Mouse (Mus musculus): ENCODE measurements at regions not wholly inside any gene's neighbourhood (a gene's known extent, or its start where the extent isn't known, plus 50 kb on each side); places are given as distances from the start of the nearest gene placed in this dataset.

DNA sequence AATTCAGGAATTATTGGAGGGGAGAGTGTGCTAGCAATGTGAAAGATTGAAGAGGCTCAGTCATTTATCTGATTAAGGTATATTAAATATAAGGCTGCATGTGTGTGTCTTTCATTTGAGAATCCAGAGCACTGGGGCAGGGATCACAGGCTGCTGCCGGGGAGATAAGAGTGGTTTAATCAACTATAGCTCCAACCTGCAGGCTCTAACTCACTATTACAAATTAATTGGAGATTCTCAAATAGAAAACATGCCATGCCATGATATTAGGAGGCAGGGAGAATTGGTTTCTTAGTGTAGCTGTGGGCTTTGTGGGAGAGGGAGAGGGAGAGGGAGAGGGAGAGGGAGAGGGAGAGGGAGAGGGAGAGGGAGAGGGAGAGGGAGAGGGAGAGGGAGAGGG, 165.9 kb upstream of the Gm5148 start:
- ATAC-seq (replicated peaks; ENCODE audit: insufficient number of reproducible peaks, low FRiP score, low TSS enrichment, poor library complexity, severe bottlenecking) = no peak

DNA sequence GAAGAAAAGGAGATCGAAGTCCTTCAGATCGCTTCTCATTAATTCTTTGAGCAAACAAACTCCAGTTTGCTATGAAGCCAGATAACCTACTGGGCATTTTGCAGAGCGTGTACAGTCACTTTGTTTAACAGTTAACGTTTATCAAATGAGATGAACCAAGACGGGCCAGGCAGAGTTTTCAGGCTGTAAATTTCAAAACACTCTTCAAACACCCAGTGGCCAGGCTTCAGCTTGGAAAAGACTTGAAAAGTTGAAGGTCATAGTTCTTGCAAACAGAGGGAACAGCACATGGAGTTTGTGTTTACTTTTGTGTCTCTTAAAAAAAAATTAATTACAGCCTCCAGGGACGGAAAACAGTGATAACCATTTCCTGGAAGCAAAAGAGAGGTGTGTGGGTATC, 164.2 kb upstream of the Gm5148 start:
- ATAC-seq (replicated peaks; ENCODE audit: insufficient number of reproducible peaks, low FRiP score, low TSS enrichment, poor library complexity, severe bottlenecking) = no peak

DNA sequence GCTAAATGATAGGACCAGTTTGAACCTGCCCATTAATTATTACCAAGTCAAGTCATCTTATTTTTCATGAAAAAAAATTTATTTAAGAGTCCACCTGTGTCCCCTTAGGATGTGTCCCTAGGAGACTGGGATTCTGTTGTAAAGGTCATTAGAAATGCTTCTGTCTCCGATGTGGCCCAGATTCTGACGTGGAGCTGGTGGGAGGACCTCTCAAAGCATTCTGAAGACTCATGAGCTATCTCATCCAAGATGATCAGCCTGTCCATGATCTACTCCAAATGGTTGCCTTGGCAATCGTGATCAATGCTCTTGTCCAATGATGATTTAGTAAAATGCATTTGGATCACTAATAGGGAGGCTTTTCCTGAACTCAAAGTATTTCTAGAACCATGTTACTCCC, 163.4 kb upstream of the Gm5148 start:
- ATAC-seq (replicated peaks; ENCODE audit: insufficient number of reproducible peaks, low FRiP score, low TSS enrichment, poor library complexity, severe bottlenecking) = no peak

DNA sequence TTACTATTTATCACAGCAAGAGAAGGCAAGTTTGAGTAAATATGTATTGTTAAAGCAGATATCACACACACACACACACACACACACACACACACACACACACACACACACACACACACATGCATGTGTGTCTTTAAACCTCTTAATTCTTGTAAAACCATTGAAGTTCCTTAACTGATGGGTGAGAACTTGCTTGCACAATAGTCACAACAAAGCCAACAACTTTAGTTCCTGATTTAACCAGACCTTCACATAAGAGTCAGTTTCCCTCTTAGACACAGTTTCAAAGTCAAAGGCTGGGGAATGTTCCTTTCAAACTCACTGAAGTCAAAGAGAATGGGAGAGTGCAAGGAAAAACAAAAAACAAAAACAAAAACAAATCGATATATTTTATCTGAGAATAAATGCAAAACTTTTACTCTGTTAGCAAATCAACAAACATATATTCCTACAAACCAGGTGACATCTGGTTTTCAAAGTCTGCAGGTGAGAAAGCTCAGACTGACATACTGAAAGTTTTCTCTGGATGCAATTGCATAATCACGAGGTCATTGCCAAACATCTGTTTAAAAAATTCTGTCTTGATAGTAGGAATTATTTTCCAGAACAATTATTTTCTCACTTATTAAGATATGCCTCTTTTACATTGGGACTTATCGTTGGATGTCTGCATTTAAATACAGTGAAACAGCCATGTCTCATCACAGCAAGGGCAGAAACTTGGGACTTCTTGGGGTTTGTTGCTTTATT, 162.6 kb upstream of the Gm5148 start:
- no peak for ATAC-seq (replicated peaks; ENCODE audit: insufficient number of reproducible peaks, low FRiP score, low TSS enrichment, poor library complexity, severe bottlenecking)

DNA sequence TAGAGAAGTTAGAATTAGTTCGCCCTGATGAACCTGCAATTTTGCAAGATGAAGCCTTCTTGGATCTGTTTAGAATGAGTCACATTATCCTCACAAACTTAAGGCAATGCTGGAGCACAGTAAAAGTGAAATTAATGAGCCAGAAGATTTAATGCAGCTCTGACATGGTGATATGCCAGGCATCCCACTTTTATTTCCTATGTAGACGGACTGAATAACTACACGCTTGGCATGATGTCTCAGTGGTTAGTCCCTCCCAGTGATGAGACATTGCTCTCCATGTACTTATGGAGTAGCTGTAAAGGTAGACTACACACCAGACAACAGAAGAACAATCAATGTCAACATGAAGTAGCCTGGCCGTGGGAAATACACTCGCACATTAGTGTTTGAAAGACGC, 161.5 kb upstream of the Gm5148 start:
- ATAC-seq (replicated peaks; ENCODE audit: insufficient number of reproducible peaks, low FRiP score, low TSS enrichment, poor library complexity, severe bottlenecking) = no peak

DNA sequence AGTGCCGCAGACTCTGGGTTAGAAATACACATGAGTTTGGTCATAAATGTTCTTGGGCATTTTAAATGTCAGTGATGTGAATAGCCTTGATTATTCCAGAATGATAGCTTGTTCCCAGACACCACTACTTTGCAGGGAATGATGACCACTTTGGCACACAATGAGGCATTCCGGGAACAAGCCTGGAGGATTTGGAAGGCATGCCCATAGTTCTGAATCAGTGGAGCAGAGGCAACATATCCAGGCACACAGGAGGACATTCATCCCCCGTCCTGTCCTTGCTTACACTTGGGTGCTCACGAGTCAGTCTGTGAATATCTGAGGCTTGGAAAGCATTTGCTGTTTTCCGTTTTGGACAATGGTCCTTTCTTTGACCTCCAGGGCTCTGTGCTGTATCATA, 158.1 kb upstream of the Gm5148 start:
- no peak for ATAC-seq (replicated peaks; ENCODE audit: insufficient number of reproducible peaks, low FRiP score, low TSS enrichment, poor library complexity, severe bottlenecking)

DNA sequence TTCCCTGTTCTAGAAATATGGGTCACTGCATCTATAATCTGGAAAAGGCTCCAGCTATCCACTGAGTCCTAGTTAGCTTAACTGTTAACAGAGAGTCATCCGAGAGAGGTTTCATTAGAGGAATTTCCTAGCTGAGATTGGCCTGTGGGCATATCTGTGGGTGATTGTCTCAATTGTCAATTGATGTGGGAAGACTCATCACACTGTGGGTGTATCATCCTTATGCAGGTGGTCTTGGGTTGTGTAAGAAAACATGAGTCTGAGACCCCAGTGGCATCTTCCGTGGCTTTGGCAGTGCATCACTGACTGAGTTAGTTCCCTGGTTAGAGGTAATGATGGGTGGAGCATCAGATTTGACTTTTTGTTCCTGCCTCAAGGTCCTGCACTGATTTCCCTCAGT, 156.7 kb upstream of the Gm5148 start:
- ATAC-seq (replicated peaks; ENCODE audit: insufficient number of reproducible peaks, low FRiP score, low TSS enrichment, poor library complexity, severe bottlenecking) = no peak

DNA sequence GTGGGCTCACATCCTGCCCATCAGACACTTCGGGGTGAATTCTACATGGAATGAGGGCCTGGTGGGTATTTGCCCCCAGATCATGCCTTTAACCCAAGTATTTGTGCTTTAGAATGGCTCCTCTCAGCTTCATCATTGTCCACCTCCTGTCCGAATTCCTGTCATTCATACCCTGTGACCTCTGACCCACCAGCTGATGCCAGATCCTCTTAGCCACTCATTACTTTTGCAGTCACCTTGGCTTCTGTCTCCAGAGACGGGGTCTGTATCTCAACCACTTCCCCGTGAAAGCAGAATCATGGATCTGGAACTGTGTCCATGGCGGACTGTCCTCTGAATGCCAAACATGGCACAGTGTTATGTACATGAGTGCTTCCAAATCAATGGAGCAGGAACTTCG, 154.8 kb upstream of the Gm5148 start:
- no peak for ATAC-seq (replicated peaks; ENCODE audit: insufficient number of reproducible peaks, low FRiP score, low TSS enrichment, poor library complexity, severe bottlenecking)

DNA sequence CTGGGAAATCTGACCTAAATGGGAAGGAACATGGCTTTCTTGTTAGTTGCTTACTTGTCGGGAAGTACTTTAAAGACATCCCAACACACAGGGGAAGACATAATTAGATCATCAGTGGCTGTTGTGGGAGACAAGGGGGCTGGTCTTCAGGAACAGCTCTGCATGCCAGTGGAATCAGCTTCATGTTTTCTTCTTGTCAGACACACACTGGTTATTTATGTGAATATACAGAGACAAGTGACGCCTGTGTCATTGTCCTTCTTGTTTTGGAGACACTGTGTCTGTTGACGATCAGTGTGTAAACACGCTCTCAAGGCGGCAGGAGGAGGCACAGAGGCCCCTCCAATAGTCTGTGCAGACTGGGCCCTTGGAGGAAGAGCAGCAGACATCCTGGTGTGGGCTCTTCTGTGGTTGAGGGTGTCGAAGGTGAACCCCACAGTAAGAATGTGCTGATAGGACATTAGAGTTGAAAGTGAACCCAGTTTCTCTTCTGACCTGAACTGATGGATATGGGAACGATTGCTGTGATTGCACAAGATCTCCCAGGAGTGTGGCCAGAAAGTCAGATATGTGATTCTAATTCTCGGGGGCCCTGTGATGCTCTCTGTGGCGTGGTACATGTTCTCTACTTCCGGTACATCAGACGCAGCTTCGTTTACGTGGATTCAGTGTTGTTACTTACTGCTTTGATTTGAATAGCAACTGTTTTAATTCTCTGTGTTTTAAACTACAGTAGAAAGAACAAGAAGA, 151.9 kb upstream of the Gm5148 start:
- ATAC-seq (replicated peaks; ENCODE audit: insufficient number of reproducible peaks, low FRiP score, low TSS enrichment, poor library complexity, severe bottlenecking) = no peak

DNA sequence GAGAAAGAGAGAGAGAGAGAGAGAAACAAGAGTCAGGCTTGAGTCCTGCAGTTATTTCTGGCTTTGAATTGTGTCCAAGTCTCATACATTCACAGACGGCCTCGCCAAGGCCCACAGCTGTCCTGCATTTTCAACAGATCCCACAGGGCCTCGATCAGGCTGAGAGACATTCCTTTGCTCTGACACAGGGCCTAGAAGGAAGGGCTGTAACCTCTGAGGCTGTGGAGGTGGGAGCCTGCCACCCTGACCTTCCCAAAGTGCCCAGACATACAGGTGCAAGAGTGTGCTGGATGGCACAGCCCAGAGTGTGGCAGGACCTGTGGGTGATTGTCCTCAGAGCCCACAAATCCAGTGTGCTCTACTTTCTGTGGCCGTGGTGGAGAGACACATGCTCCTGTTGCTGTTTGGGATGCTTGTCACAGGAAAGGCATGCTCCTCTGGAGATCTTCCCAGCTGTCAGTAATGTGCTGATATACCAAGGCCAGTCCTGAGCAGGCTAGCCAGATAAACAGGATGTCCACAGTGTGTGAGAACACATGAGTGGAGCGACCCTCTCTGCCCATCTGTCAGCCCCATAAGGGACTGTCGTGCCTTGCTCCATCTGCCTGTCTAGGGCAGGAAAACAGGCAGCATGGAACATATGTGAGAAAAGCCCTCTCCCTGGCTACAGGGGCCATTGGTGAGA, 151.2 kb upstream of the Gm5148 start:
- no peak for ATAC-seq (replicated peaks; ENCODE audit: insufficient number of reproducible peaks, low FRiP score, low TSS enrichment, poor library complexity, severe bottlenecking)

DNA sequence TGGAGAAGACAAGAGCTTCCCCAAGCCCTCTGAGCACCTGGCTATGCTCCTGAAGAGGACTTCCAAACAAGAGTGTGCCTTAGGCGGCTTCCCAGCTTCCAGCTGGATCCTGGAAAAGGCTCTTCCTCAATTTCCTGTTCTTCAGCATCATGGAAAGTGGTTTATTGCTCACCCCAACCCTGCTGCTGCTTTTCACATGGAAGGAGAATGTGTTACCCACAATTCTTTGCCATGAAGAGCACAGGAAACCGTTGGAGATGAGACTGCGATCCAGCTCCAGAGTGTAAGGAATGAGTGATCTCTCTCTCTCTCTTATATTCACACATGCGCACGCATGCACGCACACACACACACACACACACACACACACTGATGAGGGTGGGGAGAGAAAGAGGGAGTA, 150.6 kb upstream of the Gm5148 start:
- no peak for ATAC-seq (replicated peaks; ENCODE audit: insufficient number of reproducible peaks, low FRiP score, low TSS enrichment, poor library complexity, severe bottlenecking)

DNA sequence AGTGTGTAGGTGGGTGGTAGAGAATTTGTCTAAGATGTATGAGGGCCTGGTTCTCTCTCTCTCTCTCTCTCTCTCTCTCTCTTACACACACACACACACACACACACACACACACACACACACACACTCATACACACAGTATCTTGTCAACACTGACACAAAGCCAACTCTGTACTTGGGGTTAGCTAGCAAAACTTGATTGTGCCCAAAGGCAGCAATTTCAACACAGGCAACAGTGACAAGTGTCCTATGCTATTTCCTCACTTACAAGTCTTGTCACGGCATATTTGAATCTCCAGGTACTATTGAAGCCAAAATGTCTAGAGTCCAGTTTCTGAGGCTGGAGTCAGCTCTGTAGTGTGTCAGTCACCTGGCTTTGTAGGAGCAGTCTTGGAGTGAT, 150.1 kb upstream of the Gm5148 start:
- ATAC-seq (replicated peaks; ENCODE audit: insufficient number of reproducible peaks, low FRiP score, low TSS enrichment, poor library complexity, severe bottlenecking) = no peak

DNA sequence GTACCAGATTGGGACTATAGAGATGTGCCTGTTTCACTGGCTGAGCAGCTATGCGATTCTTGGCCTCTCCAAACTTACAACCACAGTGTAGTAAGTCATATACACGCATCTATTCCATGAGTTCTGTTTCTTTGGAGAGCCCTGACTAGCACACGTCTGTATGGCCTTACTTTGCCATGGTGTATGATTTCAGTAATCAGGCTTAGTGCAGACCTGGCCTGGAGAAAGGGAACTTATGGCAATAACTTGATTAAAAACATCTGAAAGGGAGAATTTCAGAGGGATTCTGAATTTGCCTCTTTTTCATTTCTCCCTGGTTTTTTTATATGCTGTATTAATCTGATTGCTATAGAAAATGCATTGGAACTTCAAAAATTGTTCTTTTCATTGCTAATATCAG, 148.0 kb upstream of the Gm5148 start:
- ATAC-seq (replicated peaks; ENCODE audit: insufficient number of reproducible peaks, low FRiP score, low TSS enrichment, poor library complexity, severe bottlenecking) = no peak

DNA sequence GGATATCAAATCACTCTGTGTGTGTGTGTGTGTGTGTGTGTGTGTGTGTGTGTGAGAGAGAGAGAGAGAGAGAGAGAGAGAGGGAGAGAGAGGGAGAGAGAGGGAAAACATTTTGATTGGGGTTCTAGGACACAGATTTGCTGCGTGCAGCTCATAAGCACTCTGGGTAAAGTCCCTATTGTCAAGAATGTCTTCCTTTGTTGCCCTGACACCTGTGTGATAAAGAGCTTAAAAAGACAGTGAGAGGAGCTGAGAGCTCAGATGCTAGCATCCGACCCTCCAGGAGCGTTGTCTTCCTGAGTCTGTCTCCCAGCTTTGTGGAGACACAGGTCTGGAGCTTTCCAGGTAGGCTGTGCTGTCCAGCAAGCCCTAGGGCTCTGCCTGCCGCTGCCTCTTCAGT, 146.8 kb upstream of the Gm5148 start:
- ATAC-seq (replicated peaks; ENCODE audit: insufficient number of reproducible peaks, low FRiP score, low TSS enrichment, poor library complexity, severe bottlenecking) = no peak

DNA sequence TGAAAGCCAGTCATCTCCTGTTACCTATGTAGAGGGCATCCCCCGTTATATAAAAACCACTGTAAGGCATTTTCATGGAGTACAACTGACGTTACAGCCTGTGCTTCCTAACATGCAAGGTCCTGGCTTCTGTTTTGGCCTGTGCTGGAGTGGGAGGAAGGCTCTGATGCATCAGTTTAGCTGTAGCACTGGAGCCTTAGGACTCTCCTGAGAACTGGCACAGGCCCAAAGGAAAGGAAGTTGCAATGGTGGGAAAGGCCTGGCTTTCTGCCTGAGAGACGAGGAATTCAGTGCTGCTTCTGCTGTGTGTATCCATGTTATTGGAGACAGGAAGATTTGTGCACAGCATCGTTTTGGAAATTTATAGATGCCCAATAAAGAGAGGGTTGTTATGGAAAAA, 144.2 kb upstream of the Gm5148 start:
- no peak for ATAC-seq (replicated peaks; ENCODE audit: insufficient number of reproducible peaks, low FRiP score, low TSS enrichment, poor library complexity, severe bottlenecking)

DNA sequence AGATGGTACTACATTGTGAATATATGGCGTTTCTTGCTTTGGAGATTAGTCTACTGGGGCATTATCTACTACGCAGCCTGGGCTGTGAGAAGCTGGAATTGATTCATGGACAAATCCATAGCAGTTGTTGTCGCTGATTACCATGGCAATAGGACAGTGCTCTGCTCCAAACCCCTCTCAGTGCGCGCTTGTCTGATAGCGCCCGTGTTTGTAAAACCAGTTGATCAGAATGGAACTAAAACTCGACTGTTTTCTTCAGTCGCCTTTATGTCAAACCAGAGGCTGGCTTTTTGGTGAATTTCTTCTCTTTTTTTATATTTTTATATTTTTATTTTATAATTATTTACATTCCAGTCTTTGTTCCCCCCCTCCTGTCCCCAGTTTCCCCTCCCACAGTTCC, 138.5 kb upstream of the Gm5148 start:
- ATAC-seq (replicated peaks; ENCODE audit: insufficient number of reproducible peaks, low FRiP score, low TSS enrichment, poor library complexity, severe bottlenecking) = no peak

DNA sequence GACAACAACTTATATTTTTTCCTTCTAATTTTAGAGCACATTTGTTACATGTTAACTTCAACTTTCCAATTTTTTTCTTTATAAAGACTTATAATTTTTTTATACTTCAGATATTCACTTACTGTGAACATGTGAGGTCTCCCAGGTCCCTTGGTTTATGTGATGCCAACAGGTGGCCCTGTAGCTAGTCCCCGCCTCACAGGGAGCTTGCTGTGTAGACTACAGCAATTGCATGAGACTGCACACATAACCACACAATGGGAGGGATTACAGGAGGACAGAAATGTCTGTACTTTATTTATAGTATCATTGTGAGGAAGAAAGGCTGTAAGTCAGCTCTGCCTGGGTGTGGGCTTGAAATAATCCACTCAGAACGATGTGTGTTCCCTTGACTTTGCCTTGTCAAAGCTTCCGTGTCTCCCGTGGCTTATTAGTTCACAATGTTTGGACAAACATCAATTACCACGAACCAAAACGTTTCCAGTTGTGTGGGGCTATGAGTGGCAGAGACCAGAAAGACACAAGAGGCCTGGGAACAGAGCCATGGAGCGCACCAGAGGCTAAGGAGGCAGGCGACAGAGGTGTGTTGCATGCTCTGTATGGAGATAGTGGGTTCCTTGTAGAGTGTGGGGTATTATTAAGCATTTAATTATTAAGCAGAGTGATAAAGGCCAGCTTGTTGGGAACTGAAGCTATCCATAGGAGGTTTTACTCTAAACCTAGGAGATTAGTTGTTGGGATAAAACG, 136.6 kb upstream of the Gm5148 start:
- no peak for ATAC-seq (replicated peaks; ENCODE audit: insufficient number of reproducible peaks, low FRiP score, low TSS enrichment, poor library complexity, severe bottlenecking)

DNA sequence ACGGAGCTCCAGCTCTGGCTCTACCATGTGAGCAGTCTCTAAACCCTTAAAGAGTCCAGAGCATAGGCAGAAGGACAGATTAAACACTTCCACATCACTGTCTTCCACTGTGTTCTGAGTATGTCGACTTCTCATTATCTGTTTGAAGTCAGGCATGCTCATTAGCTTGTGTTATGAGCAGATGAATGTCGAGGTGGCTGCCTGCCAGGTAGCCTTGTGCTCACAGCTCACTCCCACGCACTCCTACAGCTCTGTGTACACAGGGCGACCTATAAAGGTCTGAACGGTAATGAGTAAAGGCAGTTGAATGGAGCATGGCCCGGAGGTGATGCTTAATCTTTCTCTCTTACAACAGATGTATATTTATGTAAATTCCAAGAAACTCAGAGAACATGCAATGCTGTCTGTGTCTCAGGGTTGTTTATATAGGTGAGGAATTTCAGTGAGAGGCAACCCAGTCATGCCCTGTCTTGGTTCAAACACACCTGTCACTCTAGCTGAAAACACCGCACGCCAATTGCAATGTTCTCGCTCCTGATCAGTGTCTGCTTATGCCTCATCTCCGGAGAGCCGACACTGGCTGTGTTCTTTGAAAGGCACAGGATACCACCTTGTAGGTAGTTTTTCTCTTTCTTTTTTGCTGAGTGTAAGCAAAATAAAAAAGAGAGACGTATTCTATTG, 135.9 kb upstream of the Gm5148 start:
- ATAC-seq (replicated peaks; ENCODE audit: insufficient number of reproducible peaks, low FRiP score, low TSS enrichment, poor library complexity, severe bottlenecking) = no peak

All from monocyte, adult 5-6 weeks (primary cell).